Mouse (Mus musculus) urinary bladder, postnatal 10 days (tissue): ENCODE data around the gene Slc9a9.

Source experiments
- DNase-seq: peaks from one replicate; pipeline ENCODE4 v3.0.0; 2022; ENCODE audit warnings: low spot score

Gene Slc9a9

DNA sequence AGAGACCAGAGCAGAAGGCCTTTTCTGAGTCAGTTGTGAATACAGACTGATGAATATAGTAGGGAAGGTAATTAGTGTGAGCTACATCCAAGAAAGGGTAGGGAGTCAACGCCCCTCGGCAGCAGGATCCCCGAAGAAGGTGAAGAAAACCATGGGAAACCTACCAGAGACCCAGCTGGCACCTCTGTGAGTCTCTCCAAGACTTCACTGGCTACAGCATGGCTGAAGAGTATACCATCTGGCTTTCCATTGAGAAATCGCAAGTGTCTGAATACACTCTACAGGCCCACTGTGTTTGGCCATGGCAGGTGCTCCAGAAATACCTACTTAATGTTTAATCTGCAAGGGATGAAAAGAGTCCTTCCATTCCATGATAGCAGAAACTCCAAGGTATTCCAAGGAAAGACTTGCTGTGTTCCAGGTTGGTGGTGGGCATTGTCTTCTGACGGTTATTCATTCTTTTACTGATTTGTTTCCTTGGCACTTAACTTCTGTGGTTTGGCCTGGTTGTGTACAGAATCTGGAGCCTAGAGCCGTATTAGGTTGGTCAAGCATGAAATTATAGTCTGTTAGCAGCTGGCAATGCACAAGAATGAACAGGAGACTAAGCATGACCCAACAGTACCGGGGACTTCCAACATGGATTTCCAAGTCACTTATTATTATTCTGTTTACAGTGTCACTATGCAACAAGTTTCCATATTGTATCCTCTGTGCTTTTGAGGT is 491.0 kb downstream of the Slc9a9 start:
- no peak for DNase-seq

DNA sequence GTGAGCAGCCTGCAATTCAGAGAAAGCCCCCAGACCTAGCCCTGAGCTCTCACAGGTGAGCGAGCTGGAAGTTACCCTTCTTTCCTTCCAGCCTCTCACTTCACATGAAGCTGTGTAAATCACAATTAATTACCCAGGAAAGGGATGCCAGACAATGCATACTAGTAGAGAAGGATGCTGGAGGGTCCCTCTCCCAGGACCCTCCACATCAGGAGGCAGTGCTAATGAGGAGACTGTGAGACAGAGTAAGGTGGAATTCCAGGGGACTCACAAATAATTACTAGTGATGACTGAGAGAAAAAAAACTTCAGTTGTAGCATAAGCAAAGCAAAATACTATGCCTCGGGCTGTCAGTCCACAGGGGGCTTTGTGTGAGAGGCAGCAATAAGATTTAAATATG is 492.0 kb downstream of the Slc9a9 start:
- DNase-seq = no peak

- no peak for DNase-seq
These were observed 496.5 kb downstream of the Slc9a9 start for GRCm38 (mm10) chr9:95166224-95166623.

DNA sequence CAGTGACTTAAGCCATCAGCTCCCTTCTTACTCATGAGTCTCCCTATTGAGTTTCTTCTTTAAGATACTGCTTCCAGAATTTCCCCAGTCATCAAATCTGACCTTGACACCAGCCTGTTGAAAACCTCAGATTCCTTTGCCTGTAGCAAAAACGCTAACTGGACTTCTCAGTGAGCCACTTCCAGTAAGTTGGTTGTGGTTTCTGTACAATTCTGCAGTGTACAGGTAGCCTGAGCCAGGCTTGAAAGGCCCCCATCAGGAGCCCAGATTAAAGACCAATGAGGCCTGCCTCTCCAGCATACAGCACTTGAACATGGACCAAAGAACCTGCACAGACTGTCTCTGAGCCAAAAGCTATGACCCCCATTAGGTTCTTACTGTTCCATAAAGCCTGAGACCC is 498.1 kb downstream of the Slc9a9 start:
- DNase-seq = no peak

DNA sequence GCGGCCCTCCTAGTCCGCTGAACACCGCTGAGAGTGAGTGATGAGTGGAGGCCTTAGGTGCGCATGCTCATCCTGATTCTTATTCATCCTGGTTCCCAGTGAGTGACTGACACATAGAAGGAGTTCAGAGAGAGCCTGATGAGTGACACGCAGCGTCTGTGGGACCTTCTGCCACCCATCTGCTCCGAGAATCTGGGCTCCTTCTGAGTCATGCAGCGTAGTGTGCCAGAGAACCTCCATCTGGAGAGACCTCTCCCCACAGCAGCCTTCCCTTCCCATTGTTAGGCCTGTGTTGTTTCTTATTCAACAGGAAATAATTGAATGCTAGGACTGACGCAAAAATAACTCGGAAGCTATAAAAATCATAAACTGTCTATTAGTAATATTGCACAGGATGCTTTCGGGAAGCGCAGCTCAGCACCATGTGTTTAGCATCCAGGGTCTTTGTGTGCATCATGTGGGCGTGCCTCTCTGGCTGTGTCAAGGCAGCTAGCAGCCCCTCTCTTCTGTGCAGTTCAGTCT is 498.8 kb downstream of the Slc9a9 start:
- DNase-seq = no peak

DNA sequence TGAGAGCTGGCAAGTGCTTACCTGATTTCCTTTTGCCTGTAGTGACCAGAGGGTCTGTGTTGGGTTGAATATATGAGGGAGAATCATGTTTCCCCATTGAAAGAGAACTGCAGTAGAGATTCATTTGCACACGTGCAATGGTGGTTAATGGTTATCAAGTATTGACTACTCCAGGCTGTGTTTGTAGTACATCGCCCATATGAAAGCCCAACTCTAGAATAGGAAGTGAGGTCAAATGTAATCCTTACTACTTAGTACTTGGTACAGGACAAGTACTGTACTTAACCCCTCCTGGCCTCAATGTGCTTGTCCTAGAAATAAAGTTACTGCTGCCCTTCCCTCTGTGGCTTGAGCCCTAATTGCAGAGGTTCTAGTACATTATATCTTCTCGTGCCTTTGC is 508.5 kb downstream of the Slc9a9 start:
- no peak for DNase-seq

DNA sequence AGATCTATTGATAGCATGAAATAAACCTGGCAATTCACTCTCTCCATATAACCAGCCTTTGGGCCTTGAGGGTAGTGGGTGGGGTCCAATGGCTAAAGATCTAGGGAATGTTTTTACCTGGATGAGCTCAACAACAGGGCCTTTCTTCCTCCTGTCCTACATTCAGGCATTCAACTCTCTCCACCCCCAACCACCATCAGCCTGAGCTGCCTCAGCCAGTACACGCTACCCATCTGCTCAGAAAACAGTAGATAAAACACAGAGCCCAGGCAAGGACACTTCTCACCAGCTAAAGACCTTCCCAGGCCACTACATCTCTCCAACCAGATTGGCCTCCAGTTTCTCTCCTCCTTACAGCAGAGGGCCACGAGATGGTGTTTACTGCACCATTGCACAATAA is 510.3 kb downstream of the Slc9a9 start:
- DNase-seq = no peak

DNA sequence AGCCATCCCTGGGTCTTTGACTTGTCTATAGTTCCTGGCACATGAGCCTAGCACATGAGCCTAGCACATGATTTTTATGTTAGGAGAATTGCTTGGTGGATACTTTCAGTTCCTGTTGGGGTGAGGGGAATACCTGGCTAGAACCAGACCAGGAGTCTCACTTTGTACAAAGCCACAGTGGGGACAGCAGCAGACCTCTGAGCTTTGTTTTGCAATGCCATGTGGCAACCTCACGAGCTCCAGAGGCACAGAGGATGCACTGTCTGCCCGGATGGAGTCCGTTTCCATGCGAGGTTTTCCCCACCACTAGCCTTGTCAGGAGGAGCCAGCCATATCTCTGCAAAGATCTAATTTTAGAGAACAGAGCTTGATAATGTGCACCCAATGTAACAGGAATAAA is 510.9 kb downstream of the Slc9a9 start:
- DNase-seq = no peak

DNA sequence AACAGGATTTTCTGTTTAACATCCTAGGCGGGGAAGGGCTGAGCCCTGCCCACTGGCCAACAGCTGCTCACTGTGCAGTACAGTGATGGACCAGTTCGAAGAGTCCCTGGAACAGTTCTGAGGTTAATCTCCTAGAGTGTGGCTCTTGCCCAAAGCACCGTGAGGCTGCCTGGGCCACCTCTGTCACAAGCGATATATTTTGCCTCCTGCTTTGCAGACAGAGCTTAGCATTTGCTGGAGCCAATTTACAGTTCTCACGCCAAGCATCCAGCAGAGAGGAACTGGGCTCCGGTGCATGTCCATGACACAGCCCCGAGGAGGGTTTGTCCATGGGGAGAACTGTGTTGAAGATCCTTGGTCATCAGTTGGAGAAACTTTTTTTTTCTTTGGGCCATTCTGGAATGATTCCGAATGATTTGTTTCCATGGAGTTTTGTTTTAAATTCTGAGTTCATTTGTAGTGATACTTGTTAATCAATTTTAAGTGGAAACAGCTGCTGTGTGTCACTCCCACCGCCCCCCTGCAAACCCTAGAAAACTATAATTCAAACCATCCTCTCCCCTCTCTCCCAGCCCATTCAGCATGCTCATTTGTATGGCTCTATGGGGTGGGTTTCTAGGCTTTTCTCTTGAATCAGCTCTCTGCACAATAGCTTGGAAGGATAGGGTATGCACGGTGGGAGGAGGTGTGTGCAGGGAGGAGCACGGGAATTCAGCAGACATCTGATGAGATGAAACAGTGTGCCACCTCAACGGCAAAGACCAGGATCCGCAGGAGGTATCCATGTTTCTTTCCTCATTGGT is 511.7 kb downstream of the Slc9a9 start:
- DNase-seq = no peak

DNA sequence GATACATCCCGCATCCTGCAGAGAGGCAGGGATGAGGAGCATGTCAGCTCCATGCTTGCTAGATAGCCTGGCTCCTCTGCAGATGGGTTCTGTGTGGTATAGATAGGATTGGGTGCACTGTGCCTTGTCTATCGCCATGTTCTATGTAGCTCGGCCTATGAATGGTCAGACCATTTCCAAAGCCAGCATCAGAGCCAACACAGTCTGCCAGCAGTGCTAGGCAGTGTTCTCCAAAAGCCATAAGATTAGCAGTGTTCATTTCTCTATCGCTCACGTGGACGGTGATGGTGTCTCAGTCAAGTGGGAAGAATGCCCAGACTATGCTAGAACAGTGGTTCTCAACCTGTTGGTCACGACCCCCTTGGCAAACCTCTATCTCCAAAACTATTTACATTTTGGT is 512.6 kb downstream of the Slc9a9 start:
- no peak for DNase-seq

DNA sequence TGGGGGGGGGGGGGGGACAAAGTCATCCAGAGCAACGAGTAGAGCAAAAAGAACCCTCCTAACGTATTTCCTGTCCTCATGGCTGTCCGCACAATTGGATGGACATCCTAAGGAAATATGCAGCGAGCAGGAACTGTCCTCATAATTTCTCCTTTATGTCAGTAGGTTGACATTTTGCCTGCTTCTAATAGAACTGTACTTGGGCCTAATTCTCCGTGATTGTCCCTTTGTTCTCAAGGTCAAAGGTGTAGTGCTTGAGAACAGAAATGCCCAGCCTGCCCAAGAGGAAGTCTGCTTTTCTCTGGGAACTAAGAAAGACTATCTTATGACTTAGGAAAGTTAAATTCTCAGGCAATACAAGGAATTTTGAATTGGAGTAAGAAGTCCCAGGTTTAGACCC is 514.7 kb downstream of the Slc9a9 start:
- no peak for DNase-seq

- DNase-seq = no peak
These were observed 516.1 kb downstream of the Slc9a9 start for GRCm38 (mm10) chr9:95185840-95186239.

DNA sequence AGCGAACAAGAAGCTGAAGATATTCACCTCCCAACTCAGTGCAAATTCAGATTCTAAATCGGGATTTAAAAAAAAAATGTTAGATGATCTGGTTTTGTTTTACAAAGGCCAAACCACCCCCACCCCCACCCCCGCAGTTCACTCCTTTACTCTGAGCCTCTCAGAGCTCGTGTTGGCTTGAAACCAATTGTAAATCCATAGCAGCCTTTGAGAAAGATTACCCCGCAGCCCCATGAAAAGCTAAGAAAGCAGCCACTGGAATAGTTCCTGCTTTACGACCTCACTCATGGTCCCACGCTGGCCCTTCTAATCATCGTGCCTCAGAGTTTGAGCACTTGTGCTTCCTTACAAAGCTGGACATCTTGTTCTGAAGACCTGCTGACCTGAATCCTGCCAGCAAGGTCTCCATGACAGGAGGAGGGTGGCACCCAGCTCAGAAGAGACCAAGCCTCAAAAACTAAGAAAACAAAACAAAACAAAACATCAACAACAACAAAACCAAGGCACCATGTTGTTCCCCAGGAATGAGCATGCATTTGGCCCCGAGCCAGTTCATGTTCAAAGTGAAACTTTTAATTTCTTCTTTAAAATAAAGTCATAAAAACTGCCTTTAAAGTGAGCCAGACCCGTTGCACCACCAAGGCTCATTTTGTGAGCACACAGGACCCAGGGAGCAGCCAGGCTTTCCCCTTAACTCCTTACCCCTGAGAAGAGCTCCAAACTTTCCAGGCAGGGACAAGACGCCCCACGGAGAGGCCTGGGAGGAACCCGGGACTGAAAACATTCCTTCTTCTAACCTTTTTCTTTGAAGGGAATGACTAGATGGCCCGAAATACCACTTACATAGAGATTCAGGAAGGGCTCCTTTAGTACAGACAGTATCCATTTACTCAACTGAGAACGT is 516.9 kb downstream of the Slc9a9 start:
- no peak for DNase-seq

GRCm38 (mm10) chr9:95188362-95189217 is 518.9 kb downstream of the Slc9a9 start:
- DNase-seq = no peak

DNA sequence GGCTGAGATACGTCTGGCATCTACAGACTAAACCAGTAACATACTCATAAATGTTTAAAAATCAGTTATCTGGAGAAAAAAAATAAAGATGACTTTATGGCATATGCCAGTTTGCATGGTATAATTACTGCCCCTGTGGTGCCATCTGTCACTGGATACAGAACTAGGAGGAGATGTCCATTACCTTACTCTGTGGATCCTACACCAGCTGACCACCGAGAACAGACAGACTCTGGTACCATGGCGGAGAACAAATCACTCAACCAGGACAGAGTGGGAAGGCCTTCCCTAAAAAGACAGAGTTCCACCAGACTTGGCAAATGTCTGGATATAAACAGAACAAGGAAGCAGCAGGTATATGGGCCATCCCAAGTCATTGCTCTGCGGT is 519.5 kb downstream of the Slc9a9 start:
- no peak for DNase-seq

GRCm38 (mm10) chr9:95191442-95191841 is 521.7 kb downstream of the Slc9a9 start:
- no peak for DNase-seq

GRCm38 (mm10) chr9:95192901-95193532 is 523.3 kb downstream of the Slc9a9 start:
- no peak for DNase-seq

- no peak for DNase-seq
These were observed 524.0 kb downstream of the Slc9a9 start for GRCm38 (mm10) chr9:95193672-95194071.

GRCm38 (mm10) chr9:95194158-95194557 is 524.4 kb downstream of the Slc9a9 start:
- no peak for DNase-seq

- DNase-seq = no peak
These were observed 538.0 kb downstream of the Slc9a9 start for GRCm38 (mm10) chr9:95207661-95208060.

DNA sequence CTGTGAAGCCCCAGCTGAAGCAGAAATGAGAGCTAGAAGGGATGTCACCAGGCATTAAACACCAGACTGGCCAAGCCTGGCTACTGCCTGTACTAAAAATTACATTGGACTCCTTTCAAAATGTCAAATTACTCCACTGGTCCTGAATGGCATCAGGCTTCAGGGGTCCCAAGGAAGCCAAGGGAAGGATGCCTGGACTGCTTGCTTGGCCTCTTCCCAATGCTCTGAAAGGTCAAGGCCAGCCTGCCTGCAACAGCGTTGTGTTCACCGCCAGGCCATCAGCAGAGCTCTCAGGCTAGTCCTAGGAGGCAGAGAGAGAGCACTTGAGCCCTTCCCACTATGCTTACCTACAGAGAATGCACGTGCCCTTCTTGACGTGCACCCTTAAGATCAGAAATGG is 539.0 kb downstream of the Slc9a9 start:
- DNase-seq = no peak
